Mouse (Mus musculus) gastrocnemius, adult 18-20 months (tissue): ENCODE measurements around the gene E2f8. TPM values are rescaled to one million over a fixed set of nuclear protein-coding genes. Genes with fewer than 3 reads are reported as not detected.

Experiments
- total RNA-seq, 2 experiments: library from RNA; stranded (reverse); gene quantifications; 2 replicates each; pipeline ENCODE4 v1.2.3; 2021

Gene E2f8
- total RNA-seq, 2 experiments from 2014 or later, result 0.71 TPM

Other genes with a start within 250 kb of the E2f8 start
- gene Mrgprb3, start 237.8 kb downstream of the E2f8 start, total RNA-seq, result not detected
- gene Zdhhc13, start 92.6 kb downstream of the E2f8 start, total RNA-seq, result 1 to 10 TPM; 4.0 to 4.5 TPM
- gene Csrp3, start 33.6 kb downstream of the E2f8 start, total RNA-seq, result 100 to 1,000 TPM; 202 to 385 TPM
- 10 to 100 TPM; 35.3 to 35.4 TPM for gene Nav2, start 27.1 kb upstream of the E2f8 start, total RNA-seq